Mouse (Mus musculus) lung, postnatal 25 days (tissue): ENCODE results near the gene Kif14.
"Not testable (repeated sequence)": the region's sequence is repeated elsewhere in the genome, so short reads cannot be mapped to it uniquely, and the experiment has no call there.

Experiments used
- DNase-seq: peaks from one replicate; pipeline ENCODE4 v3.0.0; 2022; ENCODE audit warnings: low spot score

The Kif14 gene

GRCm38 (mm10) chr1:136556643-136557042, 90.5 kb downstream of the Kif14 start:
- not testable (repeated sequence) for DNase-seq

GRCm38 (mm10) chr1:136557436-136557835, 91.3 kb downstream of the Kif14 start:
- DNase-seq: no peak

GRCm38 (mm10) chr1:136558762-136559161, 92.6 kb downstream of the Kif14 start:
- DNase-seq: no peak

GRCm38 (mm10) chr1:136559284-136559683, 93.1 kb downstream of the Kif14 start:
- no peak for DNase-seq

- DNase-seq: no peak
Measured at GRCm38 (mm10) chr1:136559774-136560173, 93.6 kb downstream of the Kif14 start.

GRCm38 (mm10) chr1:136561823-136562222, 95.7 kb downstream of the Kif14 start:
- peak; percentile 50 for DNase-seq

- DNase-seq: no peak
Measured at GRCm38 (mm10) chr1:136563149-136563548, 97.0 kb downstream of the Kif14 start.

GRCm38 (mm10) chr1:136564963-136565362, 98.8 kb downstream of the Kif14 start:
- no peak for DNase-seq

GRCm38 (mm10) chr1:136566386-136566785, 100.2 kb downstream of the Kif14 start:
- DNase-seq: no peak

- DNase-seq: no peak
Measured at GRCm38 (mm10) chr1:136567641-136568040, 101.5 kb downstream of the Kif14 start.

- DNase-seq: no peak
Measured at GRCm38 (mm10) chr1:136568738-136569194, 102.6 kb downstream of the Kif14 start.

- DNase-seq: no peak
Measured at GRCm38 (mm10) chr1:136569206-136569605, 103.1 kb downstream of the Kif14 start.

GRCm38 (mm10) chr1:136569626-136570297, 103.6 kb downstream of the Kif14 start:
- DNase-seq: no peak

GRCm38 (mm10) chr1:136570298-136570653, 104.1 kb downstream of the Kif14 start:
- DNase-seq: no peak

GRCm38 (mm10) chr1:136570976-136571375, 104.8 kb downstream of the Kif14 start:
- no peak for DNase-seq

- DNase-seq: no peak
Measured at GRCm38 (mm10) chr1:136571530-136571929, 105.4 kb downstream of the Kif14 start.

GRCm38 (mm10) chr1:136577890-136578663, 111.9 kb downstream of the Kif14 start:
- DNase-seq: no peak

GRCm38 (mm10) chr1:136579360-136579759, 113.2 kb downstream of the Kif14 start:
- no peak for DNase-seq

GRCm38 (mm10) chr1:136580266-136580665, 114.1 kb downstream of the Kif14 start:
- no peak for DNase-seq
